Mouse (Mus musculus): ENCODE measurements around the gene Olfr469.
"Not testable (repeated sequence)": the region's sequence is repeated elsewhere in the genome, so short reads cannot be mapped to it uniquely, and the experiment has no call there.

Gene Olfr469

GRCm38 (mm10) chr7:107825441-107825840, at the start of gene Olfr469:
Gene Olfr469, minus strand, starts transcription at chr7:107825541.
- not testable (repeated sequence) for DNase-seq

GRCm38 (mm10) chr7:107847390-107847789, 22.0 kb upstream of the Olfr469 start, which contains the start of gene Olfr470:
Gene Olfr470, minus strand, starts transcription at chr7:107847490.
- not testable (repeated sequence) for DNase-seq

GRCm38 (mm10) chr7:107841719-107842118, 16.4 kb upstream of the Olfr469 start:
- no peak for DNase-seq

DNA sequence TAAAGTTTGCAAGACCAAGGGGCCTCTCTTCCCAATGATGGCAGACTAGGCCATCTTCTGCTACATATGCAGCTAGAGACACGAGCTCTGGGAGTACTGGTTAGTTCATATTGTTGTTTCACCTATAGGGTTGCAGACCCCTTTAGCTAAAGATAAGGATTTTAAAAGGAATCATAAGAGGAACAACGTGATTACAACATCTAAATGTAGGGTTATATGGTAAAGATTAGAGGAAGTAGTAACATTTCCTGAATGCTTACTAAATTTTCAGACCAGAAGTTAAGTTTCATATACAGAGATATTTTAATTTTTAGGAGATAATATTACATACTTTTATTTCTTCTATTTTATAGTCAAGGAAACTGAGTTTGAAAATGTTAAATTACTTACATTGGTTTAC, 1.5 kb downstream of the Olfr469 start:
- DNase-seq = not testable (repeated sequence)

- no peak for DNase-seq
Measured at GRCm38 (mm10) chr7:107819442-107819841, 5.9 kb downstream of the Olfr469 start.

- DNase-seq = no peak
Measured at GRCm38 (mm10) chr7:107811963-107812362, 13.4 kb downstream of the Olfr469 start, which contains the start of gene Olfr467. Gene Olfr467, plus strand, starts transcription at chr7:107812263.

GRCm38 (mm10) chr7:107802138-107802537, 23.2 kb downstream of the Olfr469 start:
- no peak for DNase-seq

GRCm38 (mm10) chr7:107801108-107801507, 24.2 kb downstream of the Olfr469 start, which contains the start of gene Ovch2:
Gene Ovch2, minus strand, starts transcription at chr7:107801208.
- DNase-seq = no peak

DNA sequence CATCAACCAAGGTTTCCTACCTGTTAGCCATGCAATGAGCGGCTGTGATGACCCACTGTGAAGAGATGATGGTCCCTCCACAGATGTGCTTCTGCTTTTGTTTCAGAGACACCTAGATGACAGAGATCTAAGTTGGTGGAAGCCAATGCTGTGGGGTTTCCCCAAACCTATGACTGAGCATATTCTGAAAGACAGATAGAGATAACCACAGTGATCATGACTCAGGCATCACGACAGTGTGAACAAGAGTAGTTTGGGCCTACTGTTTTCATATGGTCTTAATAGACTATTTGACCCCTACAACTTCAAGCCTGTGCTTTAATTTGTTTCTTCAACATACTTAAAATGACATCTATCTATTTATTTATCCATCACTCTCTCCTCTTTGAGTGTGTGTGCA, 28.8 kb downstream of the Olfr469 start:
- DNase-seq = no peak

DNA sequence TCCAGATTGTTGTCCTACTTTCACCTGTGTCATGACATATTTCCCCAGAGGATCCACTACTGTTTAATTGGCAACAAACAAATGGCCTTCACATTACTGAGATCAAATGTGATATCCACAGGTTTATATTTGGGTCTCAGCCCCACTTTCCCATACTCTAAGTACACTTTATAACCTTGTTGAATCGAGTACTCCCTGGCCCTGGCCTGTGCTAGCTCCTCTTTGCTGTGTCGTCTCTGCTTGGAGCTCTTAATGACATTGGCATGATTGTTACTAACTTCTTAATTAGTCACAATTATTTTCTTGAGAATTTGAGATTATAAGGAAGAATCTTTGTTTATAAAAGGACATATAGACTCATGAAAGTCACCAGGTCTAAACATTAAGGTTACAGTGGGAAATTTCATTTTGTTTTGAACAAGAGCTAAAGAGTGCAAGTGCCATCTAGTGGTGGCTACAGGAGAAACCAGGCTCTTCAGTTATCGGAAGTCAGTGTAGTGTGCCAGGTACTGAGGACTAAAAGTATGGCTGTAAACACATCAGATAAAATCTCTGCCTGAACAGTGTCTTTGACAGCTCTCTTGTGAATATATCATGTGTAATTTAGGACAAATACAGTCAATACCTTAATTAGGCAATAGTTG, 37.2 kb downstream of the Olfr469 start:
- no peak for DNase-seq

- no peak for DNase-seq
Measured at GRCm38 (mm10) chr7:107779611-107780010, 45.7 kb downstream of the Olfr469 start.

DNA sequence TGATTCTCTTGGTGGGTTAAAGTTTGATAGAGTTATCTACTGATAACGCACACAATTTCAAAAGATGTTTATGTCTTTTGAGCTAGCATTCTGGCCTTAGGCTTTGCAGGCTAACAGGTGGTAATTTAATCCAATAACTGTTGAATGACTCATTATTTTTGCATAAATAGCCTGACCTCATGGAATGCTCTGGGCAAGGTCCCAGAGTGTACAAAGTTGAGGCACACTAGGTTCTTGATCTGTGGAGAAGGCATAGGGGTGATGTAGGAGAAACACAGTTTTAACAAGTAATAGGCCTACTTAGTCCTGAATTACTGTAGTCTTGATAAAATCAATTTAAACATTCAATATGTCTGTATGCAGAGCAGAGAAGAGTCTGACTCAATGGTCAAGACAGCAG, 47.1 kb downstream of the Olfr469 start:
- DNase-seq = no peak

GRCm38 (mm10) chr7:107770812-107771211, 54.5 kb downstream of the Olfr469 start:
- DNase-seq = no peak

Data from thymus, postnatal 25 days (tissue).